Comparison of ENCODE assay signal across 19 mouse cellular contexts in the genomic region with DNA sequence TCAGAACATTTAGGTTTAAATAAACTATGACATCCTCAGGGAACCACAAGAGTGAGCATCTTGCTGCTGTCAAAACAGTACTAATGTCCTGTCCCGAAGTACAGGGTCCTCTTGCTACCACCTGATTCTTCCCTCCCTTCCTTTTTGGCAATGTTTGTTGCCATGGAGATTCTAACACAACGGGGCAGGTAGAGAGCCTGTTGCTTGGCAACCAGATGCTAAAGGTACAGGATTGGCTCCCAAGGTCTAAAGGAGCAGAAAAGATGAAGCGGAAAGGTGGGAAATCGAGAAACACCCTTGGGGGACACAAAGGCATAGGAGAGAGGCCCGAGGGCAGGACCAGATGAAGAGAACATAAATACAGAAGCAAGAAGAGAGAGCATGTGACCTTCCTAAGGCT. TPM values are rescaled to one million over a fixed set of nuclear protein-coding genes. Genes with fewer than 3 reads are reported as not detected.
DNase-seq lines count a peak whose midpoint lies in the region; ATAC-seq and TF ChIP-seq lines count a peak whose summit lies in the region.
"Had no signal": no experiment of that assay in that cellular context is flagged by ENCODE, and none has a peak within 500 bp of the region (broad histone marks: within the 10 kb centered on the region; RNA-seq: fewer than 3 reads in every experiment).

No protein-coding gene starts in this region.

- TF ChIP-seq CTCF in forebrain, postnatal 0 days (IDR thresholded peaks at IDR 0.05; ENCODE audit: low read depth), result no peak

- H3K4me3 ChIP-seq in forebrain, postnatal 0 days (ENCODE audit: low read depth, low read length), result no peak overlapping the region
- H3K4me3 ChIP-seq in forebrain, embryonic 12.5 days (replicated peaks), result no peak overlapping the region
- H3K4me3 ChIP-seq in midbrain, embryonic 14.5 days (replicated peaks; ENCODE audit: low read depth, low read length), result no peak overlapping the region
- no peak overlapping the region for H3K4me3 ChIP-seq in midbrain, embryonic 10.5 days
- no peak overlapping the region for H3K4me3 ChIP-seq in midbrain, embryonic 16.5 days (ENCODE audit: low read depth, low read length)
- H3K4me3 ChIP-seq: embryonic facial prominence, embryonic 15.5 days; erythroblast, embryonic 14.5 days; heart, adult 2 months; heart, embryonic 15.5 days; hindbrain, embryonic 15.5 days had no signal

- 46% methylated on average over 5 of the region's 5 CpGs for WGBS in forebrain, postnatal 0 days
- 61% methylated on average over 5 of the region's 5 CpGs for WGBS in forebrain, embryonic 12.5 days
- WGBS in midbrain, embryonic 14.5 days, result 56% methylated on average over 5 of the region's 5 CpGs
- WGBS in midbrain, embryonic 10.5 days, result 64% methylated on average over 5 of the region's 5 CpGs
- 49% methylated on average over 5 of the region's 5 CpGs for WGBS in midbrain, embryonic 16.5 days

- H3K36me3 ChIP-seq in forebrain, postnatal 0 days (ENCODE audit: insufficient read depth), result no peaks in the 10 kb centered on the region
- H3K36me3 ChIP-seq in forebrain, embryonic 12.5 days (replicated peaks), result no peaks in the 10 kb centered on the region
- H3K36me3 ChIP-seq in midbrain, embryonic 14.5 days (ENCODE audit: control insufficient read depth, insufficient read depth, low read length), result no peaks in the 10 kb centered on the region
- no peaks in the 10 kb centered on the region for H3K36me3 ChIP-seq in midbrain, embryonic 10.5 days
- no peaks in the 10 kb centered on the region for H3K36me3 ChIP-seq in midbrain, embryonic 16.5 days (ENCODE audit: control insufficient read depth, insufficient read depth, low read length)
- H3K36me3 ChIP-seq: embryonic facial prominence, embryonic 15.5 days; heart, embryonic 15.5 days; hindbrain, embryonic 15.5 days had no signal

- H3K9me3 ChIP-seq in forebrain, postnatal 0 days (ENCODE audit: low read length), result no peaks in the 10 kb centered on the region
- no peaks in the 10 kb centered on the region for H3K9me3 ChIP-seq in forebrain, embryonic 12.5 days
- H3K9me3 ChIP-seq in midbrain, embryonic 14.5 days (ENCODE audit: control insufficient read depth, low read length), result no peaks in the 10 kb centered on the region
- H3K9me3 ChIP-seq in midbrain, embryonic 10.5 days (replicated peaks), result no peaks in the 10 kb centered on the region
- no peaks in the 10 kb centered on the region for H3K9me3 ChIP-seq in midbrain, embryonic 16.5 days (replicated peaks; ENCODE audit: control insufficient read depth, low read length, poor library complexity, severe bottlenecking)
- H3K9me3 ChIP-seq: embryonic facial prominence, embryonic 15.5 days; heart, embryonic 15.5 days; hindbrain, embryonic 15.5 days had no signal

- no peak overlapping the region for H3K27ac ChIP-seq in forebrain, postnatal 0 days (ENCODE audit: low read depth, low read length)
- H3K27ac ChIP-seq in forebrain, embryonic 12.5 days, result no peak overlapping the region
- H3K27ac ChIP-seq in midbrain, embryonic 14.5 days (replicated peaks; ENCODE audit: low read depth, low read length), result no peak overlapping the region
- H3K27ac ChIP-seq in midbrain, embryonic 10.5 days (replicated peaks), result no peak overlapping the region
- H3K27ac ChIP-seq in midbrain, embryonic 16.5 days (ENCODE audit: low read length), result peak overlapping the region; percentile 45
- H3K27ac ChIP-seq: embryonic facial prominence, embryonic 15.5 days; heart, adult 2 months; heart, embryonic 15.5 days; hindbrain, embryonic 15.5 days had no signal

- no peaks in the 10 kb centered on the region for H3K27me3 ChIP-seq in forebrain, postnatal 0 days (ENCODE audit: insufficient read depth, low read length)
- H3K27me3 ChIP-seq in forebrain, embryonic 12.5 days, result no peaks in the 10 kb centered on the region
- no peaks in the 10 kb centered on the region for H3K27me3 ChIP-seq in midbrain, embryonic 14.5 days (ENCODE audit: control insufficient read depth, insufficient read depth, low read length)
- no peaks in the 10 kb centered on the region for H3K27me3 ChIP-seq in midbrain, embryonic 10.5 days (ENCODE audit: low read depth, poor library complexity, severe bottlenecking)
- no peaks in the 10 kb centered on the region for H3K27me3 ChIP-seq in midbrain, embryonic 16.5 days (ENCODE audit: control insufficient read depth, insufficient read depth, low read depth, low read length)
- H3K27me3 ChIP-seq: embryonic facial prominence, embryonic 15.5 days; heart, embryonic 15.5 days; hindbrain, embryonic 15.5 days; Patski had no signal

- no peak overlapping the region for H3K4me2 ChIP-seq in forebrain, postnatal 0 days (ENCODE audit: low read depth)
- no peak overlapping the region for H3K4me2 ChIP-seq in forebrain, embryonic 12.5 days
- no peak overlapping the region for H3K4me2 ChIP-seq in midbrain, embryonic 14.5 days (ENCODE audit: low read length)
- H3K4me2 ChIP-seq in midbrain, embryonic 16.5 days (ENCODE audit: low read length), result no peak overlapping the region
- H3K4me2 ChIP-seq: embryonic facial prominence, embryonic 15.5 days; heart, embryonic 11.5 days; heart, embryonic 15.5 days; hindbrain, embryonic 15.5 days had no signal

- no peaks in the 10 kb centered on the region for H3K4me1 ChIP-seq in forebrain, postnatal 0 days (ENCODE audit: insufficient read depth)
- peaks cover 12% of the 10 kb centered on the region for H3K4me1 ChIP-seq in forebrain, embryonic 12.5 days
- no peaks in the 10 kb centered on the region for H3K4me1 ChIP-seq in midbrain, embryonic 14.5 days (ENCODE audit: control insufficient read depth, insufficient read depth, low read length)
- H3K4me1 ChIP-seq in midbrain, embryonic 10.5 days, result peaks cover 14% of the 10 kb centered on the region
- 0 out of 2 replicates have a peak, but pooled peaks cover 6% of the 10 kb centered on the region for H3K4me1 ChIP-seq in midbrain, embryonic 16.5 days (ENCODE audit: control insufficient read depth, insufficient read depth, low read length)
- H3K4me1 ChIP-seq: embryonic facial prominence, embryonic 15.5 days had no signal

- no peak for DNase-seq in forebrain, postnatal 0 days
- DNase-seq in midbrain, embryonic 14.5 days, result peak; percentile 37
- no peak for DNase-seq in midbrain, embryonic 10.5 days (ENCODE audit: low spot score)
- no peak for DNase-seq in spleen, postnatal 14 days (ENCODE audit: low spot score in 2 of 2)
- DNase-seq: adrenal gland, adult 2 months; adrenal gland, postnatal 25 days; cerebellum, adult 18-20 months; gastrocnemius, postnatal 14 days; heart, adult 2 months; heart, postnatal 14 days had no signal

- no peak overlapping the region for H3K9ac ChIP-seq in forebrain, postnatal 0 days
- no peak overlapping the region for H3K9ac ChIP-seq in forebrain, embryonic 12.5 days
- no peak overlapping the region for H3K9ac ChIP-seq in midbrain, embryonic 14.5 days (replicated peaks; ENCODE audit: low read length)
- H3K9ac ChIP-seq in midbrain, embryonic 16.5 days (ENCODE audit: low read depth, low read length), result no peak overlapping the region
- H3K9ac ChIP-seq: embryonic facial prominence, embryonic 15.5 days; heart, embryonic 15.5 days; hindbrain, embryonic 15.5 days had no signal

- ATAC-seq in forebrain, postnatal 0 days, result peak; percentile 85
- ATAC-seq in forebrain, embryonic 12.5 days (ENCODE audit: low FRiP score), result no peak
- no peak for ATAC-seq in midbrain, embryonic 14.5 days (ENCODE audit: low FRiP score, low TSS enrichment)
- peak; percentile 61 for ATAC-seq in midbrain, embryonic 16.5 days
- ATAC-seq: forebrain, embryonic 14.5 days; Patski had no signal

RNA-seq across cellular contexts. Expression of a gene that starts 17.6 kb away (rescaled TPM):
- 67.9 and 85.8 TPM in 2 replicates for total RNA-seq in forebrain, postnatal 0 days (2014; rRNA removed)
- polyA plus RNA-seq in forebrain, postnatal 0 days (2015; fragmentation: Nextera tagmentation; extraction: Ambion mirVana), result 19.7 and 35.5 TPM in 2 replicates
- polyA plus RNA-seq in forebrain, embryonic 12.5 days (2016; fragmentation: Nextera tagmentation; extraction: Ambion mirVana), result 32.4 and 37.9 TPM in 2 replicates
- 48.2 and 56.3 TPM in 2 replicates for polyA plus RNA-seq in midbrain, embryonic 14.5 days (2014; fragmentation: Nextera tagmentation; extraction: Ambion mirVana)
- 14.5 and 16.5 TPM in 2 replicates for polyA plus RNA-seq in midbrain, embryonic 10.5 days (2016; fragmentation: Nextera tagmentation; extraction: Ambion mirVana)
- 53.9 and 57.1 TPM in 2 replicates for polyA plus RNA-seq in midbrain, embryonic 16.5 days (2015; fragmentation: Nextera tagmentation; extraction: Ambion mirVana)

Comparison
In these comparisons a context has a peak if more than half of its experiments do, and no peak if none do; other contexts are left out.
1. ATAC-seq: peak in forebrain, postnatal 0 days (single experiment) and midbrain, embryonic 16.5 days (single experiment); none in forebrain, embryonic 12.5 days (single experiment) and midbrain, embryonic 14.5 days (single experiment).